11 mouse cellular contexts compared by ENCODE assay signal in genomic region chr19:47152062-47152369, GRCm38 (mm10). TPM values are rescaled to one million over a fixed set of nuclear protein-coding genes. Genes with fewer than 3 reads are reported as not detected.
DNase-seq lines count a peak whose midpoint lies in the region; ATAC-seq and TF ChIP-seq lines count a peak whose summit lies in the region.
"Had no signal": no experiment of that assay in that cellular context is flagged by ENCODE, and none has a peak within 500 bp of the region (broad histone marks: within the 10 kb centered on the region; RNA-seq: fewer than 3 reads in every experiment).

No protein-coding gene starts in this region.

- peaks cover 25% of the 10 kb centered on the region; the same call in 1 of the 2 replicates for H3K27me3 ChIP-seq in heart, embryonic 12.5 days (replicated peaks)
- peaks cover 19% of the 10 kb centered on the region for H3K27me3 ChIP-seq in E14TG2a.4 (ENCODE audit: insufficient read depth, low read length)
- H3K27me3 ChIP-seq in forebrain, postnatal 0 days (ENCODE audit: insufficient read depth, low read length), result no peaks in the 10 kb centered on the region

- no peak overlapping the region for H3K9ac ChIP-seq in heart, embryonic 12.5 days
- 0 out of 2 replicates have a peak overlapping the region, but pooled peaks have one; percentile 43 for H3K9ac ChIP-seq in forebrain, postnatal 0 days
- H3K9ac ChIP-seq: liver, embryonic 14.5 days had no signal

- no peak for DNase-seq in heart, postnatal 36 days
- DNase-seq in forebrain, postnatal 0 days, result no peak
- DNase-seq in right cerebral cortex, adult 2 months (ENCODE audit: low spot score in 2 of 2), result no peak
- DNase-seq in urinary bladder, postnatal 36 days (ENCODE audit: low spot score in 2 of 2), result no peak
- no peak for DNase-seq in cerebellum, postnatal 36 days

- 56% methylated on average over 12 of the region's 12 CpGs for WGBS in heart, embryonic 12.5 days
- WGBS in forebrain, postnatal 0 days, result 59% methylated on average over 12 of the region's 12 CpGs

- H3K36me3 ChIP-seq in heart, embryonic 12.5 days, result no peaks in the 10 kb centered on the region
- no peaks in the 10 kb centered on the region for H3K36me3 ChIP-seq in E14TG2a.4 (ENCODE audit: insufficient read depth, low read length)
- no peaks in the 10 kb centered on the region for H3K36me3 ChIP-seq in forebrain, postnatal 0 days (ENCODE audit: insufficient read depth)

- no peak for ATAC-seq in heart, embryonic 12.5 days (ENCODE audit: insufficient number of reproducible peaks, low FRiP score)
- ATAC-seq in forebrain, postnatal 0 days, result peak; percentile 65
- peak; percentile 44; the same call in 1 of the 2 replicates for ATAC-seq in megakaryocyte-erythroid progenitor cell, adult 5-6 weeks (replicated peaks; ENCODE audit: low FRiP score, low TSS enrichment, poor library complexity, severe bottlenecking)

- peak overlapping the region; percentile 64 for H3K4me2 ChIP-seq in heart, embryonic 12.5 days
- H3K4me2 ChIP-seq in forebrain, postnatal 0 days (ENCODE audit: low read depth), result peak overlapping the region; percentile 53

- H3K27ac ChIP-seq in heart, embryonic 12.5 days (ENCODE audit: poor library complexity, severe bottlenecking), result no peak overlapping the region
- H3K27ac ChIP-seq in forebrain, postnatal 0 days (ENCODE audit: low read depth, low read length), result peak overlapping the region; percentile 2; the same call in 1 of the 2 replicates
- H3K27ac ChIP-seq: liver, embryonic 14.5 days had no signal

- H3K4me3 ChIP-seq in heart, embryonic 12.5 days, result peak overlapping the region; percentile 32
- H3K4me3 ChIP-seq in E14TG2a.4 (replicated peaks; ENCODE audit: low read length), result peak overlapping the region; percentile 59
- H3K4me3 ChIP-seq in forebrain, postnatal 0 days (ENCODE audit: low read depth, low read length), result peak overlapping the region; percentile 30

- TF ChIP-seq CTCF in E14TG2a.4 (conservative IDR thresholded peaks at IDR 0.05; ENCODE audit: low read length), result no peak
- TF ChIP-seq CTCF in forebrain, postnatal 0 days (IDR thresholded peaks at IDR 0.05; ENCODE audit: low read depth), result no peak

- H3K9me3 ChIP-seq in heart, embryonic 12.5 days (replicated peaks), result no peaks in the 10 kb centered on the region
- no peaks in the 10 kb centered on the region for H3K9me3 ChIP-seq in E14TG2a.4 (ENCODE audit: low read length)
- no peaks in the 10 kb centered on the region for H3K9me3 ChIP-seq in forebrain, postnatal 0 days (ENCODE audit: low read length)

- H3K4me1 ChIP-seq in heart, embryonic 12.5 days (replicated peaks), result peaks cover 11% of the 10 kb centered on the region; the same call in 1 of the 2 replicates
- peaks cover 70% of the 10 kb centered on the region for H3K4me1 ChIP-seq in E14TG2a.4 (replicated peaks; ENCODE audit: low read depth, low read length)
- no peaks in the 10 kb centered on the region for H3K4me1 ChIP-seq in forebrain, postnatal 0 days (ENCODE audit: insufficient read depth)

- intact Hi-C loops in heart, postnatal 36 days (cut with DNase I), result no loop called here

RNA-seq across cellular contexts. Expression of gene Calhm3, which starts 5.5 kb away (rescaled TPM):
- not detected in 2 replicates for polyA plus RNA-seq in heart, embryonic 12.5 days (2016; fragmentation: Nextera tagmentation; extraction: Ambion mirVana)
- total RNA-seq in heart, postnatal 36 days (2021), result not detected
- total RNA-seq in forebrain, postnatal 0 days (2014; rRNA removed), result not detected in 2 replicates
- 0.19 TPM in 1 of 2 replicates, not detected in the other for polyA plus RNA-seq in forebrain, postnatal 0 days (2015; fragmentation: Nextera tagmentation; extraction: Ambion mirVana)
- not detected in 2 replicates for total RNA-seq in megakaryocyte-erythroid progenitor cell, adult 5-6 weeks (2014; fragmentation: Nextera tagmentation)
- total RNA-seq in megakaryocyte-erythroid progenitor cell, adult 5-6 weeks (2017), result not detected in 2 replicates
- total RNA-seq: heart, adult 8-10 months had no signal
- polyA plus RNA-seq: C2C12; liver, embryonic 14.5 days had no signal

RNA-seq across cellular contexts. Expression of gene Calhm1, which starts 8.0 kb away (rescaled TPM):
- not detected in 2 replicates for polyA plus RNA-seq in heart, embryonic 12.5 days (2016; fragmentation: Nextera tagmentation; extraction: Ambion mirVana)
- not detected for total RNA-seq in heart, postnatal 36 days (2021)
- not detected in 2 replicates for total RNA-seq in forebrain, postnatal 0 days (2014; rRNA removed)
- polyA plus RNA-seq in forebrain, postnatal 0 days (2015; fragmentation: Nextera tagmentation; extraction: Ambion mirVana), result not detected in 2 replicates
- total RNA-seq in megakaryocyte-erythroid progenitor cell, adult 5-6 weeks (2014; fragmentation: Nextera tagmentation), result not detected in 2 replicates
- total RNA-seq in megakaryocyte-erythroid progenitor cell, adult 5-6 weeks (2017), result not detected in 2 replicates
- total RNA-seq: heart, adult 8-10 months had no signal
- polyA plus RNA-seq: C2C12; liver, embryonic 14.5 days had no signal

RNA-seq across cellular contexts. Expression of gene Calhm2, which starts 13.9 kb away (rescaled TPM):
- 5.8 and 6.1 TPM in 2 replicates for polyA plus RNA-seq in heart, embryonic 12.5 days (2016; fragmentation: Nextera tagmentation; extraction: Ambion mirVana)
- 1 to 10 TPM; 4.0 to 4.6 TPM for total RNA-seq in heart, postnatal 36 days (2021)
- total RNA-seq in forebrain, postnatal 0 days (2014; rRNA removed), result 1.1 and 2.9 TPM in 2 replicates
- polyA plus RNA-seq in forebrain, postnatal 0 days (2015; fragmentation: Nextera tagmentation; extraction: Ambion mirVana), result 0.62 and 0.80 TPM in 2 replicates
- 3.2 and 3.6 TPM in 2 replicates for total RNA-seq in megakaryocyte-erythroid progenitor cell, adult 5-6 weeks (2014; fragmentation: Nextera tagmentation)
- 1.6 and 2.3 TPM in 2 replicates for total RNA-seq in megakaryocyte-erythroid progenitor cell, adult 5-6 weeks (2017)

RNA-seq across cellular contexts. Expression of gene Neurl1a, which starts 26.6 kb away (rescaled TPM):
- polyA plus RNA-seq in heart, embryonic 12.5 days (2016; fragmentation: Nextera tagmentation; extraction: Ambion mirVana), result 2.3 and 2.8 TPM in 2 replicates
- 1 to 10 TPM in 1 of 2 experiments, under 1 TPM in 1; 0.92 to 1.2 TPM for total RNA-seq in heart, postnatal 36 days (2021)
- 51.5 and 52.1 TPM in 2 replicates for total RNA-seq in forebrain, postnatal 0 days (2014; rRNA removed)
- polyA plus RNA-seq in forebrain, postnatal 0 days (2015; fragmentation: Nextera tagmentation; extraction: Ambion mirVana), result 11.6 and 15.7 TPM in 2 replicates
- total RNA-seq in megakaryocyte-erythroid progenitor cell, adult 5-6 weeks (2014; fragmentation: Nextera tagmentation), result 0.04 TPM in 1 of 2 replicates, not detected in the other
- total RNA-seq in megakaryocyte-erythroid progenitor cell, adult 5-6 weeks (2017), result not detected in 2 replicates
